Mouse (Mus musculus) frontal cortex, postnatal 10 days (tissue): ENCODE measurements around the gene Baz1a.

ENCODE experiments used
- DNase-seq, 2 experiments: peaks; one replicate each; pipeline ENCODE4 v3.0.0; 2022; ENCODE audit warnings: low spot score in 2 of 2, mixed read lengths in 1 of 2

The Baz1a gene

GRCm38 (mm10) chr12:55013626-55014398 lies at the start of gene Baz1a:
TSS of gene Baz1a (minus strand) at chr12:55014348.
- no peak for DNase-seq

GRCm38 (mm10) chr12:55062141-55062540 lies 48.0 kb upstream of the Baz1a start:
- DNase-seq, result no peak

GRCm38 (mm10) chr12:55061006-55061405 lies 46.9 kb upstream of the Baz1a start:
- no peak for DNase-seq

- no peak for DNase-seq
Measured at GRCm38 (mm10) chr12:55060212-55060898, 46.2 kb upstream of the Baz1a start.

- no peak for DNase-seq
Measured at GRCm38 (mm10) chr12:55059812-55060211, 45.7 kb upstream of the Baz1a start.

GRCm38 (mm10) chr12:55058865-55059615 lies 44.9 kb upstream of the Baz1a start:
- DNase-seq, result no peak

GRCm38 (mm10) chr12:55056703-55057102 lies 42.6 kb upstream of the Baz1a start:
- no peak for DNase-seq

GRCm38 (mm10) chr12:55054551-55055241 lies 40.5 kb upstream of the Baz1a start:
- no peak for DNase-seq

- no peak for DNase-seq
Measured at GRCm38 (mm10) chr12:55053267-55053666, 39.1 kb upstream of the Baz1a start.

GRCm38 (mm10) chr12:55051210-55052173 lies 37.3 kb upstream of the Baz1a start:
- DNase-seq, result no peak

GRCm38 (mm10) chr12:55049731-55050353 lies 35.7 kb upstream of the Baz1a start:
- no peak for DNase-seq

GRCm38 (mm10) chr12:55041011-55041410 lies 26.9 kb upstream of the Baz1a start:
- DNase-seq, result no peak

GRCm38 (mm10) chr12:55027088-55027487 lies 12.9 kb upstream of the Baz1a start:
- no peak for DNase-seq

GRCm38 (mm10) chr12:55023284-55023683 lies 9.1 kb upstream of the Baz1a start:
- DNase-seq, result no peak

- DNase-seq, result no peak
Measured at GRCm38 (mm10) chr12:55019421-55019877, 5.3 kb upstream of the Baz1a start.

- no peak for DNase-seq
Measured at GRCm38 (mm10) chr12:55017119-55017721, 3.1 kb upstream of the Baz1a start.

- no peak for DNase-seq
Measured at GRCm38 (mm10) chr12:55016339-55017118, 2.4 kb upstream of the Baz1a start.

- DNase-seq, result no peak
Measured at GRCm38 (mm10) chr12:55015428-55015827, 1.3 kb upstream of the Baz1a start.

- DNase-seq, result no peak
Measured at GRCm38 (mm10) chr12:55013031-55013430, 1.1 kb downstream of the Baz1a start.
